Mouse (Mus musculus) CH12.LX (cell line): ENCODE measurements around the gene Rp2.

Experiments used
- CHD2 ChIP-seq: IDR thresholded peaks from 2 replicates; pipeline ENCODE4 v1.6.1; 2011; ENCODE audit warnings: low read length, improper control_type of control experiment
- CTCF ChIP-seq, 2 experiments: IDR thresholded peaks in 1 of 2; conservative IDR thresholded peaks in 1 of 2; 2 replicates each; pipeline ENCODE4 v1.5.1; 2011 to 2012; ENCODE audit warnings: low read depth in 2 of 2, low read length in 2 of 2, improper control_type of control experiment in 1 of 2, inconsistent platforms in 1 of 2, mild to moderate bottlenecking in 1 of 2, moderate library complexity in 1 of 2
- EP300 ChIP-seq: IDR thresholded peaks from 2 replicates; pipeline ENCODE4 v1.6.1; 2011; ENCODE audit warnings: low read length, improper control_type of control experiment
- HCFC1 ChIP-seq: IDR thresholded peaks from 2 replicates; pipeline ENCODE4 v1.6.1; 2012; ENCODE audit warnings: low read depth, mild to moderate bottlenecking, inconsistent platforms, low read length, improper control_type of control experiment
- JUND ChIP-seq: conservative IDR thresholded peaks from 2 replicates; pipeline ENCODE4 v1.6.1; 2011; ENCODE audit warnings: low read depth, low read length, improper control_type of control experiment
- MAFK ChIP-seq: IDR thresholded peaks from 2 replicates; pipeline ENCODE4 v1.6.1; 2011; ENCODE audit warnings: low read length, improper control_type of control experiment; ENCODE audit not compliant: insufficient replicate concordance
- NELFE ChIP-seq: IDR thresholded peaks from 2 replicates; pipeline ENCODE4 v1.6.1; 2011; ENCODE audit warnings: low read depth, low read length, improper control_type of control experiment
- TCF12 ChIP-seq: IDR thresholded peaks from 2 replicates; pipeline ENCODE4 v1.6.1; 2014; ENCODE audit warnings: low read depth, mild to moderate bottlenecking, inconsistent platforms, low read length, improper control_type of control experiment

- TF ChIP-seq HCFC1 = no peak
- no peak for TF ChIP-seq JUND
- TF ChIP-seq CTCF (conservative IDR thresholded peaks at IDR 0.05 in 1 of 2, IDR thresholded peaks at IDR 0.05 in 1 of 2; ENCODE audit: low read depth in 2 of 2, low read length in 2 of 2) = no peak
- no peak for TF ChIP-seq CHD2
- TF ChIP-seq NELFE = no peak
- TF ChIP-seq TCF12 = no peak
- peak; percentile 46; the same call in 1 of the 2 replicates for TF ChIP-seq MAFK
- TF ChIP-seq EP300 = no peak
These were observed 54.2 kb downstream of the Rp2 start for GRCm38 (mm10) chrX:20418461-20418860.
